Mouse (Mus musculus) kidney, embryonic 14.5 days (tissue): Measurements from ENCODE around the gene Coq5. TPM values are rescaled to one million over a fixed set of nuclear protein-coding genes. Genes with fewer than 3 reads are reported as not detected.
"Not testable (repeated sequence)": the region's sequence is repeated elsewhere in the genome, so short reads cannot be mapped to it uniquely, and the experiment has no call there.

Experiments used
- ATAC-seq: fragments of 200-750 bp; cut with Nextera tagmentation; 2 replicates; pipeline ENCODE4 v1.8.0; 2017; ENCODE audit warnings: moderate number of reproducible peaks, mild to moderate bottlenecking, moderate TSS enrichment, moderate library complexity; ENCODE audit not compliant: low FRiP score, low TSS enrichment
- H3K27ac ChIP-seq: fragments of 300-500 bp; sonication (generic); 2 replicates; pipeline ENCODE4 v1.5.1; 2014; ENCODE audit warnings: low read depth, mild to moderate bottlenecking, low read length, moderate library complexity, mixed read lengths
- H3K27me3 ChIP-seq: fragments of 300-500 bp; sonication (generic); 2 replicates; pipeline ENCODE4 v1.6.1; 2014; ENCODE audit warnings: mild to moderate bottlenecking, low read length; ENCODE audit not compliant: control insufficient read depth, insufficient read depth
- H3K36me3 ChIP-seq: fragments of 300-500 bp; sonication (generic); 2 replicates; pipeline ENCODE4 v1.6.1; 2014; ENCODE audit warnings: low read length, mixed read lengths; ENCODE audit not compliant: control insufficient read depth, insufficient read depth
- H3K4me1 ChIP-seq: fragments of 300-500 bp; sonication (generic); 2 replicates; pipeline ENCODE4 v1.6.1; 2014; ENCODE audit warnings: low read length, mixed read lengths; ENCODE audit not compliant: control insufficient read depth, insufficient read depth
- H3K4me2 ChIP-seq: fragments of 300-500 bp; sonication (generic); replicated peaks from 2 replicates; pipeline ENCODE4 v1.6.1; 2014; ENCODE audit warnings: low read depth, mild to moderate bottlenecking, low read length
- H3K4me3 ChIP-seq: fragments of 300-500 bp; sonication (generic); 2 replicates; pipeline ENCODE4 v1.5.1; 2014; ENCODE audit warnings: mild to moderate bottlenecking, low read length
- H3K9ac ChIP-seq: fragments of 300-500 bp; sonication (generic); 2 replicates; pipeline ENCODE4 v1.6.1; 2014; ENCODE audit warnings: low read depth, mild to moderate bottlenecking, low read length, moderate library complexity
- H3K9me3 ChIP-seq: fragments of 300-500 bp; sonication (generic); 2 replicates; pipeline ENCODE4 v1.6.1; 2016; ENCODE audit warnings: low read length; ENCODE audit not compliant: control insufficient read depth
- WGBS: fragments of 180-500 bp; shearing (Covaris S2); extraction: QIAGEN DNeasy Blood & Tissue Kit; methylation state at CpG from one replicate; pipeline ENCODE4 v1.1.7; 2014; 5-methylcytosine and 5-hydroxymethylcytosine counted together
- polyA plus RNA-seq: library from polyadenylated mRNA; unstranded; fragments of >200 nt; fragmentation: Nextera tagmentation; extraction: Ambion mirVana; gene quantifications from 2 replicates; pipeline ENCODE4 v1.2.1, GENCODE M21; 2014

Gene Coq5
- polyA plus RNA-seq, 1 experiment from 2014 or later, result 58.8 TPM

- H3K36me3 ChIP-seq, result peaks cover 53% of the 10 kb centered on the region
- WGBS, result 85% methylated on average over 10 of the region's 10 CpGs
- no peak overlapping the region for H3K27ac ChIP-seq
- H3K9me3 ChIP-seq, result no peaks in the 10 kb centered on the region
- H3K4me3 ChIP-seq, result no peak overlapping the region
- H3K4me1 ChIP-seq, result peaks cover 14% of the 10 kb centered on the region
- H3K9ac ChIP-seq, result no peak overlapping the region
- no peak overlapping the region for H3K4me2 ChIP-seq
- ATAC-seq, result no peak
- H3K27me3 ChIP-seq, result no peaks in the 10 kb centered on the region
These were observed 16.9 kb downstream of the Coq5 start for GRCm38 (mm10) chr5:115296347-115296746.

- peak; percentile 1 for ATAC-seq
- no peaks in the 10 kb centered on the region for H3K9me3 ChIP-seq
- peak overlapping the region; percentile 93 for H3K9ac ChIP-seq
- H3K36me3 ChIP-seq, result peaks cover 40% of the 10 kb centered on the region
- peak overlapping the region; percentile 95 for H3K27ac ChIP-seq
- H3K27me3 ChIP-seq, result no peaks in the 10 kb centered on the region
- peak overlapping the region; percentile 93 for H3K4me3 ChIP-seq
- H3K4me2 ChIP-seq, result peak overlapping the region; percentile 78
- WGBS, result under 1% methylated on average over 46 of the region's 46 CpGs
- H3K4me1 ChIP-seq, result peaks cover 17% of the 10 kb centered on the region
These were observed 20.7 kb downstream of the Coq5 start for GRCm38 (mm10) chr5:115300035-115300744.

GRCm38 (mm10) chr5:115300792-115301614 lies 21.5 kb downstream of the Coq5 start, which contains the start of gene Dynll1:
TSS of gene Dynll1 (minus strand) at chr5:115300999.
- Histone ChIP-seq H3K36me3 (peaks cover 34% of the 10 kb centered on the region), H3K9ac (peak within 1 kb of the TSS; percentile 93), H3K27me3 (no peaks in the 10 kb centered on the region), H3K4me3 (peak within 1 kb of the TSS; percentile 93), H3K27ac (peak within 1 kb of the TSS; percentile 95), H3K4me2 (peak within 1 kb of the TSS; percentile 78), H3K9me3 (no peaks in the 10 kb centered on the region), H3K4me1 (peaks cover 17% of the 10 kb centered on the region)
- ATAC-seq, result peak; percentile 98
- under 1% methylated on average over 63 of the region's 66 CpGs for WGBS

- Histone ChIP-seq H3K27me3 (no peaks in the 10 kb centered on the region), H3K4me1 (peaks cover 17% of the 10 kb centered on the region), H3K27ac (peak overlapping the region; percentile 78), H3K36me3 (peaks cover 28% of the 10 kb centered on the region), H3K4me3 (peak overlapping the region; percentile 93), H3K9me3 (no peaks in the 10 kb centered on the region), H3K4me2 (peak overlapping the region; percentile 78), H3K9ac (peak overlapping the region; percentile 60; the same call in 1 of the 2 replicates)
- WGBS, result 19% methylated on average over 13 of the region's 13 CpGs
- no peak for ATAC-seq
These were observed 22.1 kb downstream of the Coq5 start for GRCm38 (mm10) chr5:115301615-115302014.

GRCm38 (mm10) chr5:115302190-115302589 lies 22.7 kb downstream of the Coq5 start:
- not testable (repeated sequence) for H3K9me3 ChIP-seq, ATAC-seq, H3K4me3 ChIP-seq, H3K9ac ChIP-seq, H3K27ac ChIP-seq, H3K27me3 ChIP-seq, H3K4me2 ChIP-seq
- peaks cover 23% of the 10 kb centered on the region for H3K36me3 ChIP-seq
- peaks cover 17% of the 10 kb centered on the region for H3K4me1 ChIP-seq
- WGBS, result 73% methylated on average over 3 of the region's 7 CpGs

- Histone ChIP-seq H3K4me2 (no peak overlapping the region), H3K4me3 (no peak overlapping the region), H3K36me3 (no peaks in the 10 kb centered on the region), H3K27me3 (no peaks in the 10 kb centered on the region), H3K27ac (no peak overlapping the region), H3K9me3 (no peaks in the 10 kb centered on the region), H3K9ac (no peak overlapping the region), H3K4me1 (peaks cover 18% of the 10 kb centered on the region)
- ATAC-seq, result no peak
- 85% methylated on average over 4 of the region's 4 CpGs for WGBS
These were observed 32.9 kb downstream of the Coq5 start for GRCm38 (mm10) chr5:115312354-115312753.

- no peak overlapping the region for H3K27ac ChIP-seq
- H3K4me2 ChIP-seq, result no peak overlapping the region
- peaks cover 25% of the 10 kb centered on the region for H3K4me1 ChIP-seq
- 53% methylated on average over 10 of the region's 10 CpGs for WGBS
- no peaks in the 10 kb centered on the region for H3K27me3 ChIP-seq
- ATAC-seq, result no peak
- H3K9ac ChIP-seq, result no peak overlapping the region
- no peak overlapping the region for H3K4me3 ChIP-seq
- H3K9me3 ChIP-seq, result no peaks in the 10 kb centered on the region
- H3K36me3 ChIP-seq, result no peaks in the 10 kb centered on the region
These were observed 33.6 kb downstream of the Coq5 start for GRCm38 (mm10) chr5:115312816-115313667.

GRCm38 (mm10) chr5:115313668-115313943 lies 34.1 kb downstream of the Coq5 start:
- WGBS, result 42% methylated on average over 5 of the region's 5 CpGs
- Histone ChIP-seq H3K4me1 (peaks cover 31% of the 10 kb centered on the region), H3K27me3 (no peaks in the 10 kb centered on the region), H3K36me3 (no peaks in the 10 kb centered on the region), H3K9ac (no peak overlapping the region), H3K4me2 (no peak overlapping the region), H3K4me3 (no peak overlapping the region), H3K27ac (no peak overlapping the region), H3K9me3 (no peaks in the 10 kb centered on the region)
- ATAC-seq, result no peak
